Mouse (Mus musculus): ENCODE measurements at regions not wholly inside any gene's neighbourhood (a gene's known extent, or its start where the extent isn't known, plus 50 kb on each side); places are given as distances from the start of the nearest gene placed in this dataset.
"Not testable (repeated sequence)": the region's sequence is repeated elsewhere in the genome, so short reads cannot be mapped to it uniquely, and the experiment has no call there.

- not testable (repeated sequence) for H3K4me3 ChIP-seq (replicated peaks); ATAC-seq; H3K36me3 ChIP-seq; H3K4me2 ChIP-seq (replicated peaks); H3K9ac ChIP-seq; H3K27me3 ChIP-seq (replicated peaks); H3K27ac ChIP-seq; H3K9me3 ChIP-seq; H3K4me1 ChIP-seq (replicated peaks)
- 93% methylated on average over 1 of the region's 1 CpGs for whole genome bisulfite sequencing
Observed at GRCm38 (mm10) chr6:37707671-37708070, 162.9 kb upstream of the Trim24 start.

GRCm38 (mm10) chr6:37711766-37712165, 158.8 kb upstream of the Trim24 start:
- no peak overlapping the region for H3K4me2 ChIP-seq (replicated peaks)
- 93% methylated on average over 1 of the region's 1 CpGs for WGBS
- H3K27ac ChIP-seq, result no peak overlapping the region
- no peaks in the 10 kb centered on the region for H3K36me3 ChIP-seq
- H3K4me1 ChIP-seq (replicated peaks), result no peaks in the 10 kb centered on the region
- H3K9ac ChIP-seq, result no peak overlapping the region
- no peak for ATAC-seq
- no peaks in the 10 kb centered on the region for H3K27me3 ChIP-seq (replicated peaks)
- no peak overlapping the region for H3K4me3 ChIP-seq (replicated peaks)
- H3K9me3 ChIP-seq, result no peaks in the 10 kb centered on the region

DNA sequence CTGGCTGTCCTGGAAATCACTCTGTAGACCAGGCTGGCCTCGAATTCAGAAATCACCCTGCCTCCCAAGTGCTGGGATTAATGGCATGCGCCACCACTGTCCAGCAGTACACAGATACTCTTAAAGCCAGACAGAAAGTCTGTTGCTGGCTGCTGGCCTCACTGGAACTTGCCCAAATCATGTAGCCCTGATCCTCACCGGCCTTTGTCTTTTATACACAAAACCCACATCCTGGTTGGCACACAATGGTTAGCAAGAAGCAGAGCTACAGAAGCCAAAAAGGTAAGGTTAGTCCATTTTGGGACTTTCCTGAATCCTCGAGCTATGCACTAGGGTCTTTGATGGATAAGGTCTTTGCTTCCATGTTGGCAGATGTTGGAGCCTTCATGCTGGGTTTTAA, 157.2 kb upstream of the Trim24 start:
- no peaks in the 10 kb centered on the region for H3K9me3 ChIP-seq
- H3K9ac ChIP-seq, result no peak overlapping the region
- no peak overlapping the region for H3K4me3 ChIP-seq (replicated peaks)
- ATAC-seq, result no peak
- H3K36me3 ChIP-seq, result no peaks in the 10 kb centered on the region
- H3K4me2 ChIP-seq (replicated peaks), result no peak overlapping the region
- H3K27me3 ChIP-seq (replicated peaks), result no peaks in the 10 kb centered on the region
- H3K27ac ChIP-seq, result no peak overlapping the region
- H3K4me1 ChIP-seq (replicated peaks), result no peaks in the 10 kb centered on the region
- 87% methylated on average over 4 of the region's 4 CpGs for WGBS

GRCm38 (mm10) chr6:37714223-37714928, 156.2 kb upstream of the Trim24 start:
- no peak overlapping the region for H3K27ac ChIP-seq
- no peaks in the 10 kb centered on the region for H3K27me3 ChIP-seq (replicated peaks)
- no peak overlapping the region for H3K4me2 ChIP-seq (replicated peaks)
- no peaks in the 10 kb centered on the region for H3K9me3 ChIP-seq
- no peak for ATAC-seq
- H3K9ac ChIP-seq, result no peak overlapping the region
- WGBS, result 21% methylated on average over 6 of the region's 6 CpGs
- no peaks in the 10 kb centered on the region for H3K4me1 ChIP-seq (replicated peaks)
- no peaks in the 10 kb centered on the region for H3K36me3 ChIP-seq
- no peak overlapping the region for H3K4me3 ChIP-seq (replicated peaks)

- no peaks in the 10 kb centered on the region for H3K9me3 ChIP-seq
- H3K4me1 ChIP-seq (replicated peaks), result no peaks in the 10 kb centered on the region
- ATAC-seq, result no peak
- no peak overlapping the region for H3K4me2 ChIP-seq (replicated peaks)
- H3K36me3 ChIP-seq, result no peaks in the 10 kb centered on the region
- WGBS, result 71% methylated on average over 1 of the region's 1 CpGs
- H3K9ac ChIP-seq, result no peak overlapping the region
- H3K27ac ChIP-seq, result no peak overlapping the region
- H3K27me3 ChIP-seq (replicated peaks), result no peaks in the 10 kb centered on the region
- H3K4me3 ChIP-seq (replicated peaks), result no peak overlapping the region
Observed at GRCm38 (mm10) chr6:37721736-37722135, 148.9 kb upstream of the Trim24 start.

- no peak overlapping the region for H3K4me3 ChIP-seq (replicated peaks)
- H3K4me2 ChIP-seq (replicated peaks), result no peak overlapping the region
- H3K27ac ChIP-seq, result no peak overlapping the region
- H3K4me1 ChIP-seq (replicated peaks), result no peaks in the 10 kb centered on the region
- ATAC-seq, result peak; percentile 61; the same call in 1 of the 2 replicates
- H3K9me3 ChIP-seq, result no peaks in the 10 kb centered on the region
- no peak overlapping the region for H3K9ac ChIP-seq
- no peaks in the 10 kb centered on the region for H3K27me3 ChIP-seq (replicated peaks)
- 47% methylated on average over 4 of the region's 4 CpGs for WGBS
- no peaks in the 10 kb centered on the region for H3K36me3 ChIP-seq
Observed at GRCm38 (mm10) chr6:37723337-37723736, 147.3 kb upstream of the Trim24 start.

GRCm38 (mm10) chr6:37724240-37724639, 146.4 kb upstream of the Trim24 start:
- Histone ChIP-seq H3K4me2 (replicated peaks) (no peak overlapping the region), H3K36me3 (no peaks in the 10 kb centered on the region), H3K9ac (no peak overlapping the region), H3K9me3 (no peaks in the 10 kb centered on the region), H3K27ac (no peak overlapping the region), H3K27me3 (replicated peaks) (no peaks in the 10 kb centered on the region), H3K4me3 (replicated peaks) (no peak overlapping the region), H3K4me1 (replicated peaks) (no peaks in the 10 kb centered on the region)
- 91% methylated on average over 5 of the region's 5 CpGs for WGBS
- ATAC-seq, result no peak

DNA sequence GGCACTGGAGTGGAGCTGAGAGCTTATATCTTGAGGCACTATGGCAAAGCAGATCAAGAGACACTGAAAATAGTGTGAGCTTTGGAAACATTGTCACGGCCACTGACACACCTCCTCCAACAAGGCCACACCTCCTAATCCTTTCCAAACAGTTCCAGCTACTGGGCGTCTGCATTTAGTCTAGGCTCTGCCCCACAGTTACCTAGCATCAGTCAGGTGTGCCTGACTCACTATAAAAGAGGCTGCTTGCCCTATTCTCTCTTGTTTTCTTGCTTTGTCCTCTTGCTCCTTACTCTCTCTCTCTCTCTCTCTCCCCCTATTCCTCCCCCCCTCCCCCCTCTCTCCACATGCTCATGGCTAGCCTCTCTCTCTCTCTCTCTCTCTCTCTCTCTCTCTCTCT, 142.0 kb upstream of the Trim24 start:
- no peak overlapping the region for H3K4me3 ChIP-seq (replicated peaks)
- ATAC-seq, result no peak
- H3K9me3 ChIP-seq, result no peaks in the 10 kb centered on the region
- H3K36me3 ChIP-seq, result no peaks in the 10 kb centered on the region
- H3K9ac ChIP-seq, result no peak overlapping the region
- H3K27ac ChIP-seq, result no peak overlapping the region
- H3K27me3 ChIP-seq (replicated peaks), result no peaks in the 10 kb centered on the region
- 77% methylated on average over 2 of the region's 2 CpGs for WGBS
- H3K4me1 ChIP-seq (replicated peaks), result no peaks in the 10 kb centered on the region
- H3K4me2 ChIP-seq (replicated peaks), result no peak overlapping the region

DNA sequence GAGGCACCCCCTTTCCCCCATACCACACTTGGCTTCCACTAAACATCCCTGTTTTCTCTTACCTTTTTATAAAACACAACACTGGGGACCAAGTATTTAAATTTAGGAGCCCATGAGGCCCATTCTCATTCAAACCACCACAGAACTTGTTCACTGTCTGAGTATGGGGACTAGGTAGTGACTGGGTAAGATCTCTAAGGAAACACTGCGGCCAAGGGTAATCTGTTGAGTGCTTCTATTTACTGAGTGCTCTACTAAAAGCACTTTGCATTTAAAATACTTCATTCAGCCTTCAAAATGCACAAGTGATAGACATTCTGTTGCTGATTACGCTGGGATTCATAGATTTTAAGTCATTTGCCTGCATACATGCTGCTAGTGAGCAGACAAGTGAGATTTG, 141.4 kb upstream of the Trim24 start:
- Histone ChIP-seq H3K9ac (no peak overlapping the region), H3K27ac (no peak overlapping the region), H3K27me3 (replicated peaks) (no peaks in the 10 kb centered on the region), H3K4me3 (replicated peaks) (no peak overlapping the region), H3K4me2 (replicated peaks) (no peak overlapping the region), H3K4me1 (replicated peaks) (no peaks in the 10 kb centered on the region), H3K9me3 (no peaks in the 10 kb centered on the region), H3K36me3 (no peaks in the 10 kb centered on the region)
- ATAC-seq, result no peak
- WGBS, result 98% methylated on average over 2 of the region's 2 CpGs

DNA sequence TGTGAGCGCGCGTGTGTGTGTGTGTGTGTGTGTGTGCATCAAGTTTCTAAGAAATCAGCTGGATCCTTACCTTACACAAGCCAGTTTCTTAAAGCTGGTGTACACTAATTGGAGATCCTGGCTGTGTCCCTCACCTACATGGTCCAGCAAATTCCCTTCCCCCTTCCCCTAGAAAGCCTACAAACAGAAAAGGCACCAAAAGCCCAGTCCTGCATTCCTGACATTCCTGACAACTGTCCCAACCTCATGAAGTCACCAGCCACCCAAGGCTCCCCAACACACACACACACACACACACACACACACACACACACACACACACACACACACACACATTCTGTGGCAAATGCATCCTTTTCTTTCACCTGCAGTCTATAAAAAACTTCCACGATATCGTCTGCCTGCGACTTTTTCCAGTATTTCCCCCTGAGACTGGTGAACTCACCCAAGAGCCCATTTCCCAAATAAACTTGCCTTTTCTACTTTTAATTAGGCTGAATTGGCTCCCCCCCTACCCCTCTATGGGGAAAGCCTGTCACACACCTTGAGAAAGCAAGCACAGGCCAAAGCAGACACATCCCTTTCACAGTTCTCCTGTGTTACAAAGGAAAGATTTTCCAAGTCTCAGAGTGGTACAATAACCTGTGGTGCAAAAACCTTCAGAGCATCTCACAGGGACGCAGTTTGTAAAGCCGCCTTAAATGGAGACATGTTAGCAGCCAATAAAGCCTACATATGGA, 139.9 kb upstream of the Trim24 start:
- H3K9me3 ChIP-seq, result no peaks in the 10 kb centered on the region
- H3K4me3 ChIP-seq (replicated peaks), result no peak overlapping the region
- H3K4me1 ChIP-seq (replicated peaks), result no peaks in the 10 kb centered on the region
- H3K4me2 ChIP-seq (replicated peaks), result no peak overlapping the region
- no peaks in the 10 kb centered on the region for H3K27me3 ChIP-seq (replicated peaks)
- H3K9ac ChIP-seq, result no peak overlapping the region
- 63% methylated on average over 8 of the region's 8 CpGs for WGBS
- no peak for ATAC-seq
- no peaks in the 10 kb centered on the region for H3K36me3 ChIP-seq
- H3K27ac ChIP-seq, result no peak overlapping the region

DNA sequence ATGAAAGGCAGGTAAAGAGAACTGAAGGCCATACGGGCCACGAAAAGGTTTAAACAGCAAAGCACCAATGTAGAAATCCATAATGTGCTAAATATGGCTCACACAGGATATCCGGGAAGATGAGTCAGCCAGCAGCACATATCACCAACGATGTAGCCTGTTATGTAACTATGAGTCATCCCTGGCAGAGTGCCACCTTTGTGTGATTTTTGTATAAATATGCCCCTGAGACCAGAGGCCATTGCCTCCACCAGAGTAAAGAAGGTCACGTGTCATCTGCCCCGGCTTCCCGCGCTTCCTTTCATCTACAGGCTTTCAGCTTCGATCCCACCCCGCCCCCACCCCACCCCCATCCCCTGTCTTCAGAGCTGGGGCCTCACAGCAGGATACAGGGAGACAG, 138.2 kb upstream of the Trim24 start:
- Histone ChIP-seq H3K4me2 (replicated peaks) (no peak overlapping the region), H3K4me1 (replicated peaks) (no peaks in the 10 kb centered on the region), H3K9me3 (no peaks in the 10 kb centered on the region), H3K9ac (no peak overlapping the region), H3K36me3 (no peaks in the 10 kb centered on the region), H3K27ac (0 out of 2 replicates have a peak overlapping the region, but pooled peaks have one; percentile 9), H3K27me3 (replicated peaks) (no peaks in the 10 kb centered on the region), H3K4me3 (replicated peaks) (no peak overlapping the region)
- WGBS, result 26% methylated on average over 10 of the region's 10 CpGs
- ATAC-seq, result peak; percentile 84

GRCm38 (mm10) chr6:37735288-37735961, 135.2 kb upstream of the Trim24 start:
- Histone ChIP-seq H3K9me3 (no peaks in the 10 kb centered on the region), H3K4me2 (replicated peaks) (no peak overlapping the region), H3K27ac (no peak overlapping the region), H3K9ac (no peak overlapping the region), H3K27me3 (replicated peaks) (no peaks in the 10 kb centered on the region), H3K4me3 (replicated peaks) (no peak overlapping the region), H3K36me3 (no peaks in the 10 kb centered on the region), H3K4me1 (replicated peaks) (no peaks in the 10 kb centered on the region)
- ATAC-seq, result no peak
- 81% methylated on average over 4 of the region's 4 CpGs for WGBS
